Comparison of ENCODE assay signal across 13 mouse cellular contexts in the genomic region with DNA sequence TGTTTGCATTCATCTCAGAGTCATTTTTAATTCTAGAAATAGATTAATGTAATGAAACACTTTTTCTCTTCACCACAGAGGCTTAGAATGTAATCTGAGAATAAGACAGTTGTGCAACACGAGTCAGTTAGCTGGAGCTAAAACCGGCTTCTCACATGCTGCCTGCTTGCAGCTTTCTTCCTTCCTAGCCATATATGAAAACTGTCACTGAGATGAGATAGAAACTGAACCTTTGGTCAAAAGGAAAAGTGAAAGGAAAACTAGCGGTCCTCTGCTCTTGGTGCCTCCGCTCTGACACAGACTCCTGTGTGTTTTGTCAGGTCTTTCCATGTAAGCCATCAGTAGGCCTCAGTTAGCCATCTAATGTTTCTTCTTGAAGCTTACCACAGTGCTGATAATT.
DNase-seq lines count a peak whose midpoint lies in the region; ATAC-seq and TF ChIP-seq lines count a peak whose summit lies in the region.
"Had no signal": no experiment of that assay in that cellular context is flagged by ENCODE, and none has a peak within 500 bp of the region (broad histone marks: within the 10 kb centered on the region; RNA-seq: fewer than 3 reads in every experiment).

No protein-coding gene starts in this region.

- H3K4me3 ChIP-seq in spleen, adult 2 months (ENCODE audit: extremely low read depth, insufficient read depth, insufficient read length) = peak overlapping the region; percentile 36
- peak overlapping the region; percentile 12 for H3K4me3 ChIP-seq in heart, postnatal 0 days (ENCODE audit: low read depth, low read length)
- no peak overlapping the region for H3K4me3 ChIP-seq in cerebellum, adult 2 months (replicated peaks; ENCODE audit: insufficient read depth, low read depth, low read length)
- H3K4me3 ChIP-seq: embryonic facial prominence, embryonic 15.5 days; hindbrain, embryonic 13.5 days; liver, embryonic 13.5 days had no signal

- no peak for ATAC-seq in heart, postnatal 0 days (ENCODE audit: insufficient read depth, low read depth)

- no peak for TF ChIP-seq EP300 in heart, postnatal 0 days (IDR thresholded peaks at IDR 0.05; ENCODE audit: low read depth)

- no peak for TF ChIP-seq CTCF in spleen, adult 2 months (IDR thresholded peaks at IDR 0.05; ENCODE audit: extremely low read depth, insufficient read depth, insufficient read length, insufficient replicate concordance)
- TF ChIP-seq CTCF in heart, postnatal 0 days (IDR thresholded peaks at IDR 0.05; ENCODE audit: low read depth) = no peak
- no peak for TF ChIP-seq CTCF in cerebellum, adult 2 months (IDR thresholded peaks at IDR 0.05; ENCODE audit: borderline replicate concordance, insufficient read depth, low read depth, low read length)

- WGBS in spleen, adult 2 months = 33% methylated on average over 4 of the region's 4 CpGs
- WGBS in heart, postnatal 0 days = 40% methylated on average over 4 of the region's 4 CpGs
- 88% methylated on average over 4 of the region's 4 CpGs for WGBS in cerebellum, adult 2 months

- TF ChIP-seq POLR2A in spleen, adult 2 months (IDR thresholded peaks at IDR 0.05; ENCODE audit: low read depth, low read length) = no peak
- TF ChIP-seq POLR2A in cerebellum, adult 2 months (IDR thresholded peaks at IDR 0.05; ENCODE audit: borderline replicate concordance, insufficient read depth, low read length) = no peak

- H3K36me3 ChIP-seq in spleen, adult 2 months (ENCODE audit: control insufficient read depth, insufficient read depth, low read length) = peaks cover 7% of the 10 kb centered on the region
- peaks cover 29% of the 10 kb centered on the region for H3K36me3 ChIP-seq in heart, postnatal 0 days (replicated peaks; ENCODE audit: control insufficient read depth, insufficient read depth, low read length)
- H3K36me3 ChIP-seq: embryonic facial prominence, embryonic 15.5 days had no signal

- H3K4me1 ChIP-seq in spleen, adult 2 months (ENCODE audit: control insufficient read depth, insufficient read depth, insufficient read length) = 0 out of 2 replicates have a peak, but pooled peaks cover 1% of the 10 kb centered on the region
- H3K4me1 ChIP-seq in heart, postnatal 0 days (ENCODE audit: control insufficient read depth, insufficient read depth) = peaks cover 8% of the 10 kb centered on the region; the same call in 1 of the 2 replicates
- H3K4me1 ChIP-seq in cerebellum, adult 2 months (ENCODE audit: control insufficient read depth, insufficient read depth, low read length) = no peaks in the 10 kb centered on the region
- H3K4me1 ChIP-seq: embryonic facial prominence, embryonic 15.5 days; hindbrain, embryonic 13.5 days; liver, embryonic 13.5 days had no signal

- no peaks in the 10 kb centered on the region for H3K27me3 ChIP-seq in spleen, adult 2 months (ENCODE audit: control insufficient read depth, insufficient read depth, low read length)
- no peaks in the 10 kb centered on the region for H3K27me3 ChIP-seq in heart, postnatal 0 days (ENCODE audit: control insufficient read depth, insufficient read depth, low read length)
- no peaks in the 10 kb centered on the region for H3K27me3 ChIP-seq in cerebellum, adult 2 months (ENCODE audit: control insufficient read depth, insufficient read depth, low read length)
- H3K27me3 ChIP-seq: embryonic facial prominence, embryonic 15.5 days; hindbrain, embryonic 13.5 days; liver, embryonic 13.5 days had no signal

- peak; percentile 18 for DNase-seq in heart, adult 8-10 months (ENCODE audit: low spot score)
- DNase-seq in heart, postnatal 4 days = no peak
- peak in 1 of 2 experiments; percentile 4 for DNase-seq in spleen, adult 2 months (ENCODE audit: low read depth in 1 of 2, low spot score in 2 of 2)
- DNase-seq in spleen, postnatal 14 days (ENCODE audit: low spot score in 2 of 2) = no peak
- peak; percentile 48 for DNase-seq in heart, postnatal 0 days (ENCODE audit: low spot score)
- no peak for DNase-seq in adrenal gland, adult 8-10 months
- no peak for DNase-seq in cerebellum, adult 18-20 months
- no peak for DNase-seq in cerebellum, adult 2 months
- DNase-seq: cerebellum, adult 11-12 months; liver, embryonic 13.5 days; midbrain, embryonic 14.5 days had no signal

- no peak overlapping the region for H3K27ac ChIP-seq in spleen, adult 2 months (ENCODE audit: insufficient read depth, low read length)
- peak overlapping the region; percentile 68 for H3K27ac ChIP-seq in heart, postnatal 0 days (ENCODE audit: low read depth)
- no peak overlapping the region for H3K27ac ChIP-seq in cerebellum, adult 2 months (ENCODE audit: insufficient read depth, low read length)
- H3K27ac ChIP-seq: embryonic facial prominence, embryonic 15.5 days; hindbrain, embryonic 13.5 days; liver, embryonic 13.5 days had no signal

- H3K4me2 ChIP-seq in heart, postnatal 0 days (ENCODE audit: low read depth, low read length) = peak overlapping the region; percentile 51
- H3K4me2 ChIP-seq: embryonic facial prominence, embryonic 15.5 days; hindbrain, embryonic 13.5 days; liver, embryonic 13.5 days had no signal

- H3K9ac ChIP-seq in heart, postnatal 0 days (replicated peaks; ENCODE audit: low read depth, low read length) = no peak overlapping the region
- H3K9ac ChIP-seq: embryonic facial prominence, embryonic 15.5 days; hindbrain, embryonic 13.5 days; liver, embryonic 13.5 days had no signal

- H3K9me3 ChIP-seq in heart, postnatal 0 days (replicated peaks; ENCODE audit: control insufficient read depth, low read length) = no peaks in the 10 kb centered on the region
- H3K9me3 ChIP-seq: embryonic facial prominence, embryonic 15.5 days; hindbrain, embryonic 13.5 days; liver, embryonic 13.5 days had no signal

Comparison
In these comparisons a context has a peak if more than half of its experiments do, and no peak if none do; other contexts are left out.
1. DNase-seq: peak in heart, adult 8-10 months (single experiment) and heart, postnatal 0 days (single experiment); none in heart, postnatal 4 days (single experiment), spleen, postnatal 14 days (0 of 2), adrenal gland, adult 8-10 months (single experiment), cerebellum, adult 18-20 months (0 of 2) and cerebellum, adult 2 months (0 of 2).